Mouse (Mus musculus) heart, postnatal 0 days (tissue): ENCODE measurements around the gene Slc43a2.

Experiments
- CTCF ChIP-seq: IDR thresholded peaks from 2 replicates; pipeline ENCODE4 v1.5.1; 2016; ENCODE audit warnings: antibody characterized with exemption, control low read depth, low read depth
- EP300 ChIP-seq: IDR thresholded peaks from 2 replicates; pipeline ENCODE4 v1.6.1; 2016; ENCODE audit warnings: antibody characterized with exemption, low read depth

- TF ChIP-seq CTCF (no peak), EP300 (no peak)
These were observed 31.3 kb downstream of the Slc43a2 start for GRCm38 (mm10) chr11:75562840-75563239.
